Mouse (Mus musculus) limb, embryonic 12.5 days (tissue): ENCODE measurements at regions not wholly inside any gene's neighbourhood (a gene's known extent, or its start where the extent isn't known, plus 50 kb on each side); places are given as distances from the start of the nearest gene placed in this dataset.
A peak's percentile ranks its signal among the peaks of the same experiment; 100 is the strongest.

Experiments
- ATAC-seq: fragments of 200-750 bp; cut with Nextera tagmentation; 2 replicates; pipeline ENCODE4 v1.8.0; 2017; ENCODE audit warnings: low read depth, moderate TSS enrichment; ENCODE audit not compliant: insufficient number of reproducible peaks, insufficient read depth, low FRiP score, low TSS enrichment
- H3K27ac ChIP-seq: fragments of 300-500 bp; sonication (generic); 2 replicates; pipeline ENCODE4 v1.5.1; 2016; ENCODE audit warnings: mild to moderate bottlenecking, moderate library complexity
- H3K27me3 ChIP-seq: fragments of 300-500 bp; sonication (generic); 2 replicates; pipeline ENCODE4 v1.6.1; 2016; ENCODE audit warnings: mild to moderate bottlenecking, moderate library complexity
- H3K36me3 ChIP-seq: fragments of 300-500 bp; sonication (generic); 2 replicates; pipeline ENCODE4 v1.6.1; 2016; ENCODE audit warnings: mild to moderate bottlenecking, moderate library complexity
- H3K4me1 ChIP-seq: fragments of 300-500 bp; sonication (generic); replicated peaks from 2 replicates; pipeline ENCODE4 v1.6.1; 2016
- H3K4me2 ChIP-seq: fragments of 300-500 bp; sonication (generic); 2 replicates; pipeline ENCODE4 v1.6.1; 2016; ENCODE audit warnings: mild to moderate bottlenecking, moderate library complexity
- H3K4me3 ChIP-seq: fragments of 300-500 bp; sonication (generic); replicated peaks from 2 replicates; pipeline ENCODE4 v1.5.1; 2016; ENCODE audit warnings: mild to moderate bottlenecking
- H3K9ac ChIP-seq: fragments of 300-500 bp; sonication (generic); replicated peaks from 2 replicates; pipeline ENCODE4 v1.6.1; 2016; ENCODE audit warnings: mild to moderate bottlenecking, moderate library complexity
- H3K9me3 ChIP-seq: fragments of 300-500 bp; sonication (generic); 2 replicates; pipeline ENCODE4 v1.6.1; 2016; ENCODE audit warnings: mild to moderate bottlenecking, moderate library complexity
- WGBS: fragments of 180-500 bp; shearing (Covaris S2); methylation state at CpG from one replicate; pipeline ENCODE4 v1.1.7; 2016; 5-methylcytosine and 5-hydroxymethylcytosine counted together

- no peak overlapping the region for H3K27ac ChIP-seq
Measured at GRCm38 (mm10) chr14:103929734-103930364, 85.6 kb upstream of the Ednrb start.

GRCm38 (mm10) chr14:103929155-103929729 lies 85.0 kb upstream of the Ednrb start:
- WGBS = 75% methylated on average over 6 of the region's 6 CpGs
- H3K27me3 ChIP-seq = no peaks in the 10 kb centered on the region
- no peak overlapping the region for H3K4me3 ChIP-seq
- ATAC-seq = no peak
- no peaks in the 10 kb centered on the region for H3K4me1 ChIP-seq
- no peak overlapping the region for H3K9ac ChIP-seq
- H3K4me2 ChIP-seq = no peak overlapping the region
- no peaks in the 10 kb centered on the region for H3K9me3 ChIP-seq
- no peaks in the 10 kb centered on the region for H3K36me3 ChIP-seq
- no peak overlapping the region for H3K27ac ChIP-seq

More at GRCm38 (mm10) chr14:103929734-103930364, 85.6 kb upstream of the Ednrb start:
- H3K4me2 ChIP-seq = no peak overlapping the region
- WGBS = 91% methylated on average over 11 of the region's 11 CpGs
- H3K9me3 ChIP-seq = no peaks in the 10 kb centered on the region
- no peaks in the 10 kb centered on the region for H3K27me3 ChIP-seq
- no peaks in the 10 kb centered on the region for H3K4me1 ChIP-seq
- H3K36me3 ChIP-seq = no peaks in the 10 kb centered on the region
- no peak overlapping the region for H3K4me3 ChIP-seq
- no peak overlapping the region for H3K9ac ChIP-seq
- no peak for ATAC-seq

- Histone ChIP-seq H3K36me3 (no peaks in the 10 kb centered on the region), H3K9me3 (no peaks in the 10 kb centered on the region), H3K9ac (no peak overlapping the region), H3K4me3 (no peak overlapping the region), H3K4me2 (no peak overlapping the region), H3K27me3 (no peaks in the 10 kb centered on the region), H3K4me1 (no peaks in the 10 kb centered on the region), H3K27ac (no peak overlapping the region)
- no peak for ATAC-seq
- 83% methylated on average over 5 of the region's 5 CpGs for WGBS
Measured at GRCm38 (mm10) chr14:103920169-103920568, 76.0 kb upstream of the Ednrb start.

- H3K27ac ChIP-seq = no peak overlapping the region
- WGBS = 73% methylated on average over 4 of the region's 4 CpGs
- no peak overlapping the region for H3K4me3 ChIP-seq
- no peak overlapping the region for H3K4me2 ChIP-seq
- no peaks in the 10 kb centered on the region for H3K9me3 ChIP-seq
- H3K36me3 ChIP-seq = no peaks in the 10 kb centered on the region
- no peaks in the 10 kb centered on the region for H3K27me3 ChIP-seq
- no peak for ATAC-seq
- H3K4me1 ChIP-seq = no peaks in the 10 kb centered on the region
- H3K9ac ChIP-seq = no peak overlapping the region
Measured at GRCm38 (mm10) chr14:103919380-103919779, 75.2 kb upstream of the Ednrb start.

GRCm38 (mm10) chr14:103913453-103913852 lies 69.3 kb upstream of the Ednrb start:
- WGBS = 96% methylated on average over 4 of the region's 4 CpGs
- no peaks in the 10 kb centered on the region for H3K4me1 ChIP-seq
- no peak overlapping the region for H3K27ac ChIP-seq
- H3K27me3 ChIP-seq = no peaks in the 10 kb centered on the region
- no peak overlapping the region for H3K9ac ChIP-seq
- H3K36me3 ChIP-seq = no peaks in the 10 kb centered on the region
- no peak overlapping the region for H3K4me2 ChIP-seq
- ATAC-seq = no peak
- no peak overlapping the region for H3K4me3 ChIP-seq
- no peaks in the 10 kb centered on the region for H3K9me3 ChIP-seq

GRCm38 (mm10) chr14:103911707-103912106 lies 67.5 kb upstream of the Ednrb start:
- H3K4me2 ChIP-seq = no peak overlapping the region
- H3K27ac ChIP-seq = no peak overlapping the region
- H3K9me3 ChIP-seq = no peaks in the 10 kb centered on the region
- no peaks in the 10 kb centered on the region for H3K27me3 ChIP-seq
- 86% methylated on average over 4 of the region's 4 CpGs for WGBS
- H3K9ac ChIP-seq = no peak overlapping the region
- ATAC-seq = no peak
- no peaks in the 10 kb centered on the region for H3K4me1 ChIP-seq
- no peak overlapping the region for H3K4me3 ChIP-seq
- no peaks in the 10 kb centered on the region for H3K36me3 ChIP-seq

GRCm38 (mm10) chr14:103911280-103911679 lies 67.1 kb upstream of the Ednrb start:
- Histone ChIP-seq H3K27ac (no peak overlapping the region), H3K27me3 (no peaks in the 10 kb centered on the region), H3K36me3 (no peaks in the 10 kb centered on the region), H3K9ac (no peak overlapping the region), H3K9me3 (no peaks in the 10 kb centered on the region), H3K4me1 (no peaks in the 10 kb centered on the region), H3K4me2 (no peak overlapping the region), H3K4me3 (no peak overlapping the region)
- 97% methylated on average over 1 of the region's 1 CpGs for WGBS
- no peak for ATAC-seq

- 56% methylated on average over 2 of the region's 2 CpGs for WGBS
- no peaks in the 10 kb centered on the region for H3K4me1 ChIP-seq
- ATAC-seq = no peak
- no peaks in the 10 kb centered on the region for H3K36me3 ChIP-seq
- no peaks in the 10 kb centered on the region for H3K9me3 ChIP-seq
- no peak overlapping the region for H3K27ac ChIP-seq
- no peak overlapping the region for H3K9ac ChIP-seq
- H3K27me3 ChIP-seq = no peaks in the 10 kb centered on the region; the same call in 1 of the 2 replicates
- H3K4me2 ChIP-seq = no peak overlapping the region
- H3K4me3 ChIP-seq = no peak overlapping the region
Measured at GRCm38 (mm10) chr14:103906417-103907070, 62.3 kb upstream of the Ednrb start.

- Histone ChIP-seq H3K27ac (no peak overlapping the region), H3K9me3 (no peaks in the 10 kb centered on the region), H3K4me3 (no peak overlapping the region), H3K27me3 (peaks cover 2% of the 10 kb centered on the region; the same call in 1 of the 2 replicates), H3K9ac (no peak overlapping the region), H3K4me2 (no peak overlapping the region), H3K36me3 (no peaks in the 10 kb centered on the region), H3K4me1 (peaks cover 12% of the 10 kb centered on the region; the same call in 1 of the 2 replicates)
- 74% methylated on average over 2 of the region's 2 CpGs for WGBS
- ATAC-seq = no peak
Measured at GRCm38 (mm10) chr14:103900817-103901216, 56.6 kb upstream of the Ednrb start.

- peaks cover 2% of the 10 kb centered on the region; the same call in 1 of the 2 replicates for H3K27me3 ChIP-seq
- H3K36me3 ChIP-seq = no peaks in the 10 kb centered on the region
- H3K9ac ChIP-seq = no peak overlapping the region
- no peaks in the 10 kb centered on the region for H3K9me3 ChIP-seq
- H3K4me2 ChIP-seq = peak overlapping the region; percentile 62
- no peak overlapping the region for H3K27ac ChIP-seq
- no peak; the same call in 1 of the 2 replicates for ATAC-seq
- 24% methylated on average over 22 of the region's 22 CpGs for WGBS
- peak overlapping the region; percentile 30 for H3K4me3 ChIP-seq
- peaks cover 12% of the 10 kb centered on the region; the same call in 1 of the 2 replicates for H3K4me1 ChIP-seq
Measured at GRCm38 (mm10) chr14:103899111-103899814, 55.1 kb upstream of the Ednrb start.

- peak overlapping the region; percentile 30 for H3K4me3 ChIP-seq
- H3K9ac ChIP-seq = no peak overlapping the region
- peaks cover 12% of the 10 kb centered on the region; the same call in 1 of the 2 replicates for H3K4me1 ChIP-seq
- no peak; the same call in 1 of the 2 replicates for ATAC-seq
- H3K27me3 ChIP-seq = peaks cover 2% of the 10 kb centered on the region; the same call in 1 of the 2 replicates
- no peak overlapping the region for H3K27ac ChIP-seq
- H3K9me3 ChIP-seq = no peaks in the 10 kb centered on the region
- no peaks in the 10 kb centered on the region for H3K36me3 ChIP-seq
- WGBS = 19% methylated on average over 9 of the region's 9 CpGs
- peak overlapping the region; percentile 62 for H3K4me2 ChIP-seq
Measured at GRCm38 (mm10) chr14:103898689-103899088, 54.5 kb upstream of the Ednrb start.
